Mouse (Mus musculus) liver, embryonic 14.5 days (tissue): ENCODE measurements around the gene Arid1b. TPM values are rescaled to one million over a fixed set of nuclear protein-coding genes. Genes with fewer than 3 reads are reported as not detected.

Source experiments
- ATAC-seq: fragments of 200-750 bp; cut with Nextera tagmentation; 2 replicates; pipeline ENCODE4 v1.8.0; 2017; ENCODE audit warnings: moderate number of reproducible peaks, mild to moderate bottlenecking, moderate library complexity; ENCODE audit not compliant: insufficient read depth
- DNase-seq, 3 experiments: peaks; one replicate each; pipeline ENCODE4 v3.0.0-alpha.2; 2012 to 2013; ENCODE audit warnings: low read depth in 3 of 3, low spot score in 3 of 3
- H3K27ac ChIP-seq: fragments of 300-500 bp; sonication (generic); 2 replicates; pipeline ENCODE4 v1.5.1; 2014; ENCODE audit warnings: moderate library complexity, mild to moderate bottlenecking, control low read depth, inconsistent platforms
- H3K27me3 ChIP-seq: fragments of 300-500 bp; sonication (generic); 2 replicates; pipeline ENCODE4 v1.6.1; 2014; ENCODE audit warnings: mild to moderate bottlenecking, low read length, moderate library complexity; ENCODE audit not compliant: control insufficient read depth, insufficient read depth
- H3K36me3 ChIP-seq: fragments of 300-500 bp; sonication (generic); replicated peaks from 2 replicates; pipeline ENCODE4 v1.6.1; 2014; ENCODE audit warnings: low read depth; ENCODE audit not compliant: control insufficient read depth, insufficient read depth
- H3K4me1 ChIP-seq, 2 experiments: fragments of 200-500 bp in 1 of 2; fragments of 300-500 bp in 1 of 2; sonication (generic) in 1 of 2; replicated peaks; 2 replicates each; pipeline ENCODE4 v1.6.1; 2012 to 2014; ENCODE audit warnings: antibody characterized with exemption in 1 of 2, inconsistent platforms in 1 of 2, low read length in 1 of 2; ENCODE audit not compliant: control insufficient read depth in 2 of 2, insufficient read depth in 2 of 2
- H3K4me2 ChIP-seq: fragments of 300-500 bp; sonication (generic); 2 replicates; pipeline ENCODE4 v1.6.1; 2014; ENCODE audit warnings: low read depth, mild to moderate bottlenecking, control low read depth, moderate library complexity
- H3K4me3 ChIP-seq, 2 experiments: fragments of 200-500 bp in 1 of 2; fragments of 300-500 bp in 1 of 2; sonication (generic) in 1 of 2; 2 replicates each; pipeline ENCODE4 v1.5.1; 2012 to 2014; ENCODE audit warnings: low read depth in 2 of 2, low read length in 2 of 2, mild to moderate bottlenecking in 2 of 2, control low read depth in 1 of 2, inconsistent platforms in 1 of 2, moderate library complexity in 1 of 2; ENCODE audit not compliant: insufficient read depth in 1 of 2
- H3K9ac ChIP-seq: fragments of 300-500 bp; sonication (generic); replicated peaks from 2 replicates; pipeline ENCODE4 v1.6.1; 2014; ENCODE audit warnings: mild to moderate bottlenecking, control low read depth, moderate library complexity
- H3K9me3 ChIP-seq: fragments of 300-500 bp; sonication (generic); 2 replicates; pipeline ENCODE4 v1.6.1; 2016; ENCODE audit warnings: low read length, mixed read lengths; ENCODE audit not compliant: control insufficient read depth
- CTCF ChIP-seq: IDR thresholded peaks from 2 replicates; pipeline ENCODE4 v1.5.1; 2016; ENCODE audit warnings: antibody characterized with exemption, low read depth, control low read depth
- EP300 ChIP-seq: IDR thresholded peaks from 2 replicates; pipeline ENCODE4 v1.6.1; 2016; ENCODE audit warnings: antibody characterized with exemption, low read depth
- WGBS: fragments of 180-500 bp; shearing (Covaris S2); extraction: QIAGEN DNeasy Blood & Tissue Kit; methylation state at CpG from one replicate; pipeline ENCODE4 v1.1.7; 2014; ENCODE audit not compliant: insufficient replicate concordance; 5-methylcytosine and 5-hydroxymethylcytosine counted together
- polyA plus RNA-seq, 2 experiments: library from polyadenylated mRNA; depleted of rRNA in 1 of 2; stranded (reverse) in 1 of 2; unstranded in 1 of 2; fragments of >200 nt; fragmentation: Nextera tagmentation in 1 of 2; extraction: Ambion mirVana in 1 of 2; gene quantifications; 2 replicates each; pipeline versions ENCODE4 v1.2.1 to v1.2.3; 2012 to 2014

Gene Arid1b
- polyA plus RNA-seq, 2 experiments = 2.6 to 3.1 TPM

- no peaks in the 10 kb centered on the region for H3K9me3 ChIP-seq
- WGBS = 46% methylated on average over 6 of the region's 6 CpGs
- no peaks in the 10 kb centered on the region for H3K36me3 ChIP-seq
- no peak overlapping the region for H3K27ac ChIP-seq
- ATAC-seq (no peak), DNase-seq (no peak)
- TF ChIP-seq EP300 (no peak), CTCF (no peak)
- H3K27me3 ChIP-seq = no peaks in the 10 kb centered on the region
- H3K4me2 ChIP-seq = no peak overlapping the region
- no peak overlapping the region for H3K9ac ChIP-seq
- peaks cover 0 to 7% of the 10 kb centered on the region in 2 experiments for H3K4me1 ChIP-seq
- H3K4me3 ChIP-seq = no peak overlapping the region
These were observed 160.2 kb downstream of the Arid1b start for GRCm38 (mm10) chr17:5154322-5154721.

DNA sequence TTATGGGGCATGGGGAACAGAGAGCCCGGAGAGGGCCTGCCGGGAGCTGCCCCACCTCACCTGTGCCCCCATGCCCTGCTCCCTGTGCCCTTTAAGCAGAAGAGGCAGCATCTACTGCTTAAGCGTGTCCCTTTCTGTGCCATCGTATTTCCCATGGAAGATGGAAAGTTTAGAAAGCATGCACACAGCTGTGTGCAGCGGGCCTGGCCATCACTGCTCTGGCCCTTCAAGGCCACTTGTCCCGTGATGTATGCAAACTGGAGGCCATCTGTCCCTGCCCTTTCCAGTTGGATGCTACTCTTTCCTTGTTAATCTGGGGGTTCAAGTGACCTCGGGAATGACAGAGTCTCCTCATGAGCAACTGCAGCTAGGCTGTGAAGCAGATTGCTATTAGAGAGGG is 163.5 kb downstream of the Arid1b start:
- ATAC-seq (no peak), DNase-seq (no peak)
- H3K27ac ChIP-seq = no peak overlapping the region

DNA sequence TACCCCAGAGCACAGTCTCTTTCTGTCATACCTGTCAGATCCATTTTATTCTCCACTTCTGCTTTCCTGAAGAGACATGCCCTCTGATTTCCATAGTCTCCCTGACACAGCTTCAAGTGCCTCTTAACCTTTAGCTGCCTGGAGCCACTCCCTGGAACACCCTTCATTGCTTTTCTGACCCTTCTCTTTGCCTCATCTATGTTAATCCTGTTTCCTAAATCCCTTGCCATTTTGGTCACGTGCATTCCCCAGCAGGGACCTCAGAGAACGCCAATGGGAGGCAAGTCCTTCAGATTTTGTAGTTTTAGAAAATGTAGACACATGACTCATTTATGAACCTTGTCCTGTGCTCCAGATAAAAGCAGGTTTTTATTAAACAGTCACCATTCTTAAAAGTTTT is 168.4 kb downstream of the Arid1b start:
- no peak for ATAC-seq
- no peak overlapping the region for H3K27ac ChIP-seq

More for the DNA sequence above, 163.5 kb downstream of the Arid1b start:
- no peak overlapping the region for H3K4me3 ChIP-seq
- no peak overlapping the region for H3K4me2 ChIP-seq
- no peak for TF ChIP-seq EP300
- no peak for TF ChIP-seq CTCF
- H3K9me3 ChIP-seq = no peaks in the 10 kb centered on the region
- 79% methylated on average over 7 of the region's 7 CpGs for WGBS
- no peaks in the 10 kb centered on the region for H3K36me3 ChIP-seq
- H3K9ac ChIP-seq = no peak overlapping the region
- H3K4me1 ChIP-seq = peaks cover 0 to 3% of the 10 kb centered on the region in 2 experiments; a peak in 1 of 4 replicates
- no peaks in the 10 kb centered on the region for H3K27me3 ChIP-seq

GRCm38 (mm10) chr17:5163251-5163826 is 169.2 kb downstream of the Arid1b start:
- no peaks in the 10 kb centered on the region for H3K4me1 ChIP-seq
- H3K9ac ChIP-seq = no peak overlapping the region
- H3K36me3 ChIP-seq = no peaks in the 10 kb centered on the region
- H3K4me2 ChIP-seq = no peak overlapping the region
- DNase-seq (no peak), ATAC-seq (no peak)
- 74% methylated on average over 7 of the region's 7 CpGs for WGBS
- H3K27me3 ChIP-seq = no peaks in the 10 kb centered on the region
- H3K4me3 ChIP-seq = no peak overlapping the region
- TF ChIP-seq CTCF = no peak
- no peak for TF ChIP-seq EP300
- no peak overlapping the region for H3K27ac ChIP-seq
- no peaks in the 10 kb centered on the region for H3K9me3 ChIP-seq

More for the DNA sequence above, 168.4 kb downstream of the Arid1b start:
- Histone ChIP-seq H3K27me3 (no peaks in the 10 kb centered on the region), H3K4me3 (no peak overlapping the region), H3K36me3 (no peaks in the 10 kb centered on the region), H3K4me1 (no peaks in the 10 kb centered on the region), H3K9ac (no peak overlapping the region), H3K9me3 (no peaks in the 10 kb centered on the region), H3K4me2 (no peak overlapping the region)
- no peak for DNase-seq
- TF ChIP-seq CTCF (no peak), EP300 (no peak)
- WGBS = 75% methylated on average over 2 of the region's 2 CpGs

DNA sequence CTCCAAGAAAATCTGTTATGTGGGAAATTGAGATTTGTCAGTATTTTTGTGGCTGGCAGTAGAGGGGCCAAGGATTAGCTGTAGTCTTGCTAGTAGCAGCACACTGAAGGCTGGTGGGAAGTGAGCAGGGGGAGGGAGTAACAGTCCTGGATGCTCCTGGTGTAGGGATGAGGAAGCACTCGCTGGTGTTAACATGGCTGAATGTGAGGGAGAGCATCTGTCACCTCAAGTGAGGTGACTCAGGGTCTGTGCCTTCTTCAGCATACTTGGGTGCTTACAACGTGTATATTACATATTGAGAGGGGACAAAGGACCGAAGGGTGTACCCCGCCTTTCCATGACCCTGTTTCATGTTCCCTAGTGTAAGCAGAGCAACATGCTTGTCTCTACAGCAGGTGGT is 170.7 kb downstream of the Arid1b start:
- TF ChIP-seq CTCF = no peak
- TF ChIP-seq EP300 = no peak
- H3K4me3 ChIP-seq = no peak overlapping the region
- DNase-seq (no peak), ATAC-seq (no peak)
- no peaks in the 10 kb centered on the region for H3K4me1 ChIP-seq
- no peaks in the 10 kb centered on the region for H3K36me3 ChIP-seq
- H3K9me3 ChIP-seq = no peaks in the 10 kb centered on the region
- no peak overlapping the region for H3K9ac ChIP-seq
- no peak overlapping the region for H3K27ac ChIP-seq
- WGBS = 68% methylated on average over 4 of the region's 4 CpGs
- H3K4me2 ChIP-seq = no peak overlapping the region
- H3K27me3 ChIP-seq = no peaks in the 10 kb centered on the region
